Mouse (Mus musculus) cerebellum, postnatal 25 days (tissue): Measurements from ENCODE around the gene Ryr3.

Source experiments
- DNase-seq, 2 experiments: peaks; one replicate each; pipeline ENCODE4 v3.0.0; 2021; ENCODE audit warnings: mixed read lengths in 2 of 2

Ryr3 gene

GRCm38 (mm10) chr2:113216746-113217461, at the start of gene Ryr3:
TSS of gene Ryr3 (minus strand) at chr2:113217096.
- DNase-seq: peak; percentile 76 to 82

- no peak for DNase-seq
Observed at GRCm38 (mm10) chr2:113238871-113239270, 22.0 kb upstream of the Ryr3 start.

GRCm38 (mm10) chr2:113236993-113237392, 20.1 kb upstream of the Ryr3 start:
- no peak for DNase-seq

- peak in 1 of 2 experiments; percentile 52 for DNase-seq
Observed at GRCm38 (mm10) chr2:113234559-113234958, 17.7 kb upstream of the Ryr3 start.

GRCm38 (mm10) chr2:113233356-113233755, 16.5 kb upstream of the Ryr3 start:
- no peak for DNase-seq

- DNase-seq: peak; percentile 36 to 48
Observed at GRCm38 (mm10) chr2:113216105-113216745, 671 bp downstream of the Ryr3 start.

GRCm38 (mm10) chr2:113210023-113210422, 6.9 kb downstream of the Ryr3 start:
- DNase-seq: no peak

GRCm38 (mm10) chr2:113209263-113209662, 7.6 kb downstream of the Ryr3 start:
- DNase-seq: no peak

GRCm38 (mm10) chr2:113202857-113203256, 14.0 kb downstream of the Ryr3 start:
- DNase-seq: peak in 1 of 2 experiments; percentile 17

- DNase-seq: no peak
Observed at GRCm38 (mm10) chr2:113199030-113199679, 17.7 kb downstream of the Ryr3 start.

- no peak for DNase-seq
Observed at GRCm38 (mm10) chr2:113187158-113187557, 29.7 kb downstream of the Ryr3 start.

- no peak for DNase-seq
Observed at GRCm38 (mm10) chr2:113181701-113182100, 35.2 kb downstream of the Ryr3 start.

GRCm38 (mm10) chr2:113178047-113178446, 38.8 kb downstream of the Ryr3 start:
- DNase-seq: no peak

- no peak for DNase-seq
Observed at GRCm38 (mm10) chr2:113176337-113176736, 40.6 kb downstream of the Ryr3 start.

GRCm38 (mm10) chr2:113168096-113168495, 48.8 kb downstream of the Ryr3 start:
- DNase-seq: peak; percentile 36 to 59

GRCm38 (mm10) chr2:113161494-113161893, 55.4 kb downstream of the Ryr3 start:
- DNase-seq: no peak

GRCm38 (mm10) chr2:113137766-113138165, 79.1 kb downstream of the Ryr3 start:
- DNase-seq: no peak

- DNase-seq: no peak
Observed at GRCm38 (mm10) chr2:113123476-113123875, 93.4 kb downstream of the Ryr3 start.

- DNase-seq: no peak
Observed at GRCm38 (mm10) chr2:113119080-113119479, 97.8 kb downstream of the Ryr3 start.

- DNase-seq: peak; percentile 25
Observed at GRCm38 (mm10) chr2:113116788-113117187, 100.1 kb downstream of the Ryr3 start.

GRCm38 (mm10) chr2:113115897-113116283, 101.0 kb downstream of the Ryr3 start:
- DNase-seq: no peak

GRCm38 (mm10) chr2:113115248-113115896, 101.5 kb downstream of the Ryr3 start:
- peak in 1 of 2 experiments; percentile 14 for DNase-seq

GRCm38 (mm10) chr2:113104609-113105008, 112.3 kb downstream of the Ryr3 start:
- DNase-seq: no peak
